Comparison of ENCODE assay signal across 17 mouse cellular contexts in the genomic region with DNA sequence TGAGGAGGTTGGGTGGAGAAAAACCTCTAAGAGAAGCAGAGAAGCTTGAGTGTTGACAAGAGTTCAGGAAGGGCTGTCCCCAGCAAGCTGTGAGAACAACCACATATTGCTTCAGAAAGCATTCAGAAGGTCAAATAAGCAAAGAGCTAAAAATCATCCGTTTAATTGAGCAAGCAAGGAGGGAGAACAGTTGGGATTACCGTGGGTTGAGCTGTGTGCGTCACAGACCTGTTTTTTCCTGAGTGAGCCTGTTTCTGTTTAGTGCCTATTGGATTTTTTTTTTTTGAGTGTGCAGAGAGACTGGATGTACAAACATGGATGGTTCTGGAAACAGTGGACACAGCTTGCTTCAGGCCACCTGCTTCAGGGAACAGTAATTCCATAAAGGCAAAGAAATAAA.
"Had no signal": no experiment of that assay in that cellular context is flagged by ENCODE, and none has a peak within 500 bp of the region (broad histone marks: within the 10 kb centered on the region; RNA-seq: fewer than 3 reads in every experiment).

No protein-coding gene starts in this region.

- H3K4me2 ChIP-seq: liver, embryonic 11.5 days; liver, embryonic 15.5 days; lung, embryonic 14.5 days; midbrain, embryonic 13.5 days; neural tube, embryonic 12.5 days; stomach, embryonic 15.5 days had no signal

- H3K9me3 ChIP-seq: liver, embryonic 15.5 days; midbrain, embryonic 13.5 days; neural tube, embryonic 12.5 days; stomach, embryonic 15.5 days had no signal

- H3K36me3 ChIP-seq: liver, embryonic 15.5 days; midbrain, embryonic 13.5 days; neural tube, embryonic 12.5 days; stomach, embryonic 15.5 days had no signal

- ATAC-seq: intestine, postnatal 0 days; midbrain, embryonic 13.5 days had no signal

- H3K4me3 ChIP-seq: layer of hippocampus, adult 2 months; liver, embryonic 15.5 days; midbrain, embryonic 13.5 days; myocyte; neural tube, embryonic 12.5 days; stomach, embryonic 15.5 days had no signal

- H3K4me1 ChIP-seq: liver, embryonic 15.5 days; neural tube, embryonic 12.5 days; stomach, embryonic 15.5 days had no signal

- H3K9ac ChIP-seq: liver, embryonic 15.5 days; lung, embryonic 14.5 days; midbrain, embryonic 13.5 days; neural tube, embryonic 12.5 days; stomach, embryonic 15.5 days had no signal

- DNase-seq: kidney, adult 8-10 months; kidney, postnatal 36 days; left cerebral cortex, postnatal 4 days; lung, embryonic 14.5 days; retina, postnatal 1 day; right cerebral cortex, postnatal 14 days; thymus, adult 2 months; thymus, postnatal 25 days had no signal

- H3K27me3 ChIP-seq: liver, embryonic 15.5 days; midbrain, embryonic 13.5 days; neural tube, embryonic 12.5 days; stomach, embryonic 15.5 days had no signal

- H3K27ac ChIP-seq: kidney, postnatal 0 days; layer of hippocampus, adult 2 months; liver, embryonic 15.5 days; midbrain, embryonic 13.5 days; neural tube, embryonic 12.5 days; stomach, embryonic 15.5 days had no signal
